Mouse (Mus musculus): ENCODE results near the gene Slc29a1. TPM values are rescaled to one million over a fixed set of nuclear protein-coding genes. Genes with fewer than 3 reads are reported as not detected.

The Slc29a1 gene
- polyA plus RNA-seq, 1 experiment from 2014 or later, result 96.5 TPM

DNA sequence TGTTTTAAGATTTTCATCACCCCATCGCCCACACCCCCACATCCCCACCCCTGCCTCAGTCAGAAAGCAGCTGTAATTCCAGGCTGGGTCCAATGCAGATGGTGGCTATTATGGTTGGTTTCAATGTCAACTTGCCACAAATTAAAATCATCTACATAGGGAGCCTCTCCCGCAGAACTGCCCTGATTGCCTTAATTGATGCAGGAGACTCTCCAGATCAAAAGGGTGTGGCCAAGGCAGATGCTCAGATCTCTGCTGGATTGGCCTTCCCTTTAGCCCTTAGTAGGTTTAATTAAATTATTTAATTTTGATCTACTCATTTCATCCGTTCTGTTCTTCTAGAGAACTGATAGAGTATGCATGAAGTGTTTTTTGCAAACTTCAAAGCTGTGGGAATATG lies 3.6 kb upstream of the Slc29a1 start:
- Histone ChIP-seq H3K4me1 (ENCODE audit: control insufficient read depth, insufficient read depth, low read length) (peaks cover 12% of the 10 kb centered on the region), H3K36me3 (ENCODE audit: control insufficient read depth, insufficient read depth, low read length) (no peaks in the 10 kb centered on the region), H3K9ac (ENCODE audit: low read depth, low read length) (no peak overlapping the region), H3K4me2 (ENCODE audit: low read depth, low read length) (no peak overlapping the region), H3K27me3 (replicated peaks; ENCODE audit: control insufficient read depth, insufficient read depth, low read length) (peaks cover 28% of the 10 kb centered on the region), H3K9me3 (ENCODE audit: control insufficient read depth, low read length) (no peaks in the 10 kb centered on the region), H3K27ac (replicated peaks; ENCODE audit: low read depth, low read length) (no peak overlapping the region), H3K4me3 (ENCODE audit: low read depth, low read length) (no peak overlapping the region)
- DNase-seq (ENCODE audit: low spot score) (no peak), ATAC-seq (ENCODE audit: low read depth) (no peak)
- WGBS, result 67% methylated on average over 3 of the region's 3 CpGs

DNA sequence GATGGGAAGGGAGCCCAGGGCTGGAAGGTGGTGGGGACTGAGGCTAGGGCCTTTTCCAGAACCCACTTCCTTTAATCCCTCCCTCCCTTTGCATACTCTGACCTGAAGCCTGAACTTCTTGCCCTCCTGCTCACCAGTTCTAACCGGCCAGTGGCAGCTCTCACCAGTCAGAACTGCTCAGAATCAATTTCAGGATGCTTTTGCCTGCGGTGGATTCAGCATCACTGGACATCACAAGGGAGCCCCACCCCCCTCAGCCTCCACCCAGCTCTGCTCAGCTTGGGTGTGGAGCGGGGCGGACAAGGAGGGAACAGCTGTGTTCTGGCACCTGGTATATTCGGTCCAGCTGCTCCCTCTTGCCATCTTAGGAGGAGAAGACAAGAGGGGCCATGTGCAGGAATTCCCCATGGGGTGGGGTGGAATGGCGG lies 2.5 kb upstream of the Slc29a1 start, which contains the start of gene Mymx:
TSS of gene Mymx (minus strand) at position 226 of the 428 bp plus-strand sequence.
- Histone ChIP-seq H3K36me3 (ENCODE audit: control insufficient read depth, insufficient read depth, low read length) (no peaks in the 10 kb centered on the region), H3K4me3 (ENCODE audit: low read depth, low read length) (no peak within 1 kb of the TSS), H3K9ac (ENCODE audit: low read depth, low read length) (peak within 1 kb of the TSS; percentile 51), H3K4me2 (ENCODE audit: low read depth, low read length) (0 out of 2 replicates have a peak within 1 kb of the TSS, but pooled peaks have one; percentile 12), H3K4me1 (ENCODE audit: control insufficient read depth, insufficient read depth, low read length) (peaks cover 15% of the 10 kb centered on the region), H3K27ac (replicated peaks; ENCODE audit: low read depth, low read length) (no peak within 1 kb of the TSS; the same call in 1 of the 2 replicates), H3K27me3 (replicated peaks; ENCODE audit: control insufficient read depth, insufficient read depth, low read length) (peaks cover 28% of the 10 kb centered on the region), H3K9me3 (ENCODE audit: control insufficient read depth, low read length) (no peaks in the 10 kb centered on the region)
- WGBS, result 25% methylated on average over 6 of the region's 6 CpGs
- ATAC-seq (ENCODE audit: low read depth) (peak; percentile 66), DNase-seq (ENCODE audit: low spot score) (peak; percentile 75)

DNA sequence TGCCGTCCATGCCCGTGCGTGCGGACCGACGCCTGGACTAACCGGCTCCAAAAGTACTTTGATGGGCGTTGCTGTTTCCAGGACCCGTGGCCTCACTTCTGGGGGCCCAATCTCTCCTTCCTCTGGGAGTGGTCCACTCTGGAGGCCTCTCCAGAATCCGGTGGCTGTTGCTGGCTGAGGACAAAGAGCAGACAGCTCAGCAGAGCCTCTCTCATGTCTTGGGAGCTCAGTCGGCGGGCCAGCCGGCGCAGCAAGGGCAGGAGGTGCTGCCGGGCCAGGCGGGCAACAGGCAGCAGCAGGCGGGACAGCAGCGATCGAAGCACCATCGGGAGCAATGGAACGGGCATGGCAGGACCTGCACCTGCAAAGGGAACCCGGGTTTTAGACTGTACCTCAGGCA lies 1.9 kb upstream of the Slc29a1 start:
- no peaks in the 10 kb centered on the region for H3K36me3 ChIP-seq (ENCODE audit: control insufficient read depth, insufficient read depth, low read length)
- 24% methylated on average over 22 of the region's 22 CpGs for WGBS
- H3K4me1 ChIP-seq (ENCODE audit: control insufficient read depth, insufficient read depth, low read length), result peaks cover 19% of the 10 kb centered on the region
- no peak for ATAC-seq (ENCODE audit: low read depth)
- no peaks in the 10 kb centered on the region for H3K9me3 ChIP-seq (ENCODE audit: control insufficient read depth, low read length)
- peak overlapping the region; percentile 51 for H3K9ac ChIP-seq (ENCODE audit: low read depth, low read length)
- no peak for DNase-seq (ENCODE audit: low spot score)
- peaks cover 28% of the 10 kb centered on the region for H3K27me3 ChIP-seq (replicated peaks; ENCODE audit: control insufficient read depth, insufficient read depth, low read length)
- no peak overlapping the region; the same call in 1 of the 2 replicates for H3K27ac ChIP-seq (replicated peaks; ENCODE audit: low read depth, low read length)
- no peak overlapping the region for H3K4me3 ChIP-seq (ENCODE audit: low read depth, low read length)
- 0 out of 2 replicates have a peak overlapping the region, but pooled peaks have one; percentile 12 for H3K4me2 ChIP-seq (ENCODE audit: low read depth, low read length)

DNA sequence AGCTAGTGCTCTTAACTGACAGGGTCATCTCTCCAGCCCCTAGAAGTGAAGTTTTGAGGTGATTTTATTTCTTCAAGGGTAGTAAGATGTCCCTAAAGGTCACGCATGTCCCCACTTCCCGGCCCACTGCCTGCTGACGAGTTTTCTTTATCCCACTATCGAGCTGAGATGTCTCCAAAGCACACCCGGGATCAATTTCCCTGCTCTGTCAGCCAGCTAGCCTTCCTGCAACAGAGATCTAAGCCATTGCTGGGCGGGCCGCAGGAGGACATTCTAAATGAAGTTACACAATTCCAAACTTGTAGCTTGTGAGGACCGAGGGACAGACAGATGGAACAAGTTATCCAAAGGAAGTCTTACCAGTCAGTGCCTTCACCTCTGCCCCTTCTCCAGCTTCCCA lies 861 bp upstream of the Slc29a1 start:
- no peak for DNase-seq (ENCODE audit: low spot score)
- Histone ChIP-seq H3K4me3 (ENCODE audit: low read depth, low read length) (peak overlapping the region; percentile 34; the same call in 1 of the 2 replicates), H3K36me3 (ENCODE audit: control insufficient read depth, insufficient read depth, low read length) (no peaks in the 10 kb centered on the region), H3K27me3 (replicated peaks; ENCODE audit: control insufficient read depth, insufficient read depth, low read length) (peaks cover 28% of the 10 kb centered on the region), H3K4me1 (ENCODE audit: control insufficient read depth, insufficient read depth, low read length) (peaks cover 21% of the 10 kb centered on the region), H3K9ac (ENCODE audit: low read depth, low read length) (no peak overlapping the region; the same call in 1 of the 2 replicates), H3K27ac (replicated peaks; ENCODE audit: low read depth, low read length) (no peak overlapping the region), H3K4me2 (ENCODE audit: low read depth, low read length) (peak overlapping the region; percentile 64; the same call in 1 of the 2 replicates), H3K9me3 (ENCODE audit: control insufficient read depth, low read length) (no peaks in the 10 kb centered on the region)
- no peak for ATAC-seq (ENCODE audit: low read depth)
- WGBS, result 43% methylated on average over 8 of the region's 8 CpGs

DNA sequence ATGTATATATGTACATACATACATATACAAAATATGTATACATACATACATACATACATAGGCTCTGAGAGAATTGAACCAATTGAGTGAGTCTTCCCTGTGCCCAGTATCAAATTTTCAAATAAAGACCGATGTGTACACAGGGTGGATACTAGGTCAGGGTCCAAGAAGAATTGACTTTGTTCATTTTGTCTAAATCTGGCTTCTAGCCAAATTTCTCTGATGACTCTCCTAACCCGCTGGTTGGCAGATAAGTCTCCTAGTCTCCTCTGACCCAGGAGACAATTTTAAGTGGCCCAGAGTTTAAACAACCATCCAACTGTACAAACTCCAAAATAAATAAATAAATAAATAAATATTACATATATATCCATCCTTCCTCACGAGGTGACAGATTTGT lies 515 bp downstream of the Slc29a1 start:
- Histone ChIP-seq H3K9me3 (ENCODE audit: control insufficient read depth, low read length) (no peaks in the 10 kb centered on the region), H3K4me3 (ENCODE audit: low read depth, low read length) (peak overlapping the region; percentile 34; the same call in 1 of the 2 replicates), H3K9ac (ENCODE audit: low read depth, low read length) (no peak overlapping the region), H3K4me1 (ENCODE audit: control insufficient read depth, insufficient read depth, low read length) (peaks cover 32% of the 10 kb centered on the region), H3K36me3 (ENCODE audit: control insufficient read depth, insufficient read depth, low read length) (no peaks in the 10 kb centered on the region), H3K4me2 (ENCODE audit: low read depth, low read length) (peak overlapping the region; percentile 64), H3K27ac (replicated peaks; ENCODE audit: low read depth, low read length) (no peak overlapping the region), H3K27me3 (replicated peaks; ENCODE audit: control insufficient read depth, insufficient read depth, low read length) (peaks cover 32% of the 10 kb centered on the region)
- no peak for DNase-seq (ENCODE audit: low spot score)
- 48% methylated on average over 3 of the region's 3 CpGs for WGBS
- no peak for ATAC-seq (ENCODE audit: low read depth)

DNA sequence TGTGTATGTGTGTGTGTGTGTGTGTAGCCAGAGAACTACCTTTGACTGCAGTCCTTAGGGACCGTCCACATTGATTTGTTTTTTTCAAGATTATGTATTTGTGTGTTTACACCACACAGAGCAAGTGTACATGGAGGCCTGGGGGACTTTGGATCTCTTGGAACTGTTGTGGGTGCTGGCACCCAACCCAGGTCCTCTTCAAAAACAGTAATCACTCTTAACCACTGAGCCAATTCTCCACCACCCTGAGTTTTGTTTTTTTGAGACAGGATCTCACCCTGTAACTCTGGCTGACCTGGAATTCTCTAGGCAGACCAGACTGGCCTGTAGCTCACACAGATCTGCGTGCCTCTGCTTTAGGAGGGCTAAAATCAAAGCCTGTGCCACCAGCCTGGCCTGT lies 1.0 kb downstream of the Slc29a1 start:
- Histone ChIP-seq H3K27me3 (replicated peaks; ENCODE audit: control insufficient read depth, insufficient read depth, low read length) (peaks cover 32% of the 10 kb centered on the region), H3K4me1 (ENCODE audit: control insufficient read depth, insufficient read depth, low read length) (peaks cover 37% of the 10 kb centered on the region), H3K9ac (ENCODE audit: low read depth, low read length) (no peak overlapping the region), H3K4me3 (ENCODE audit: low read depth, low read length) (no peak overlapping the region), H3K9me3 (ENCODE audit: control insufficient read depth, low read length) (no peaks in the 10 kb centered on the region), H3K27ac (replicated peaks; ENCODE audit: low read depth, low read length) (no peak overlapping the region), H3K4me2 (ENCODE audit: low read depth, low read length) (no peak overlapping the region), H3K36me3 (ENCODE audit: control insufficient read depth, insufficient read depth, low read length) (no peaks in the 10 kb centered on the region)
- DNase-seq (ENCODE audit: low spot score) (no peak), ATAC-seq (ENCODE audit: low read depth) (no peak)
- 89% methylated on average over 2 of the region's 2 CpGs for WGBS

DNA sequence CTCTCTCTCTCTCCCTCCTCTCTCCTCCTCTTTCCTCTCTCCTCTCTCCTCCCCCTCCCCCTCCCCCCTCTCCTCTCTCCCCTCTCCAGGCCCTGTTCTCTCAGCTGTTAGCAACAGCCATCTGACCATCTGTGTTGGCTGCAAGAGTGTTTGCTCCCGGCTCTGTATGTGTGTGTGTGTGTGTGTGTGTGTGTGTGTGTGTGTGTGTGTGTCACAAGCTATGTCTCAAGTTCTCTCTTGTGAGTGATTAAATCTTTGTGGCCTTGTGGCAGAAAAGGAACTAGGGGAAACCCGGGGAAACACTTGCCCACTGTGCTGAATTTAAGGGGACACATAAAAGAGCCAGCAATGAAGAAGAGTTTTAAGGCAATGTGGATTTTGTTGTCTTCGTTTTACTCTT lies 1.6 kb downstream of the Slc29a1 start:
- H3K27me3 ChIP-seq (replicated peaks; ENCODE audit: control insufficient read depth, insufficient read depth, low read length), result peaks cover 32% of the 10 kb centered on the region
- H3K9ac ChIP-seq (ENCODE audit: low read depth, low read length), result no peak overlapping the region
- peak; percentile 75 for DNase-seq (ENCODE audit: low spot score)
- no peaks in the 10 kb centered on the region for H3K9me3 ChIP-seq (ENCODE audit: control insufficient read depth, low read length)
- H3K4me3 ChIP-seq (ENCODE audit: low read depth, low read length), result no peak overlapping the region
- no peak overlapping the region for H3K4me2 ChIP-seq (ENCODE audit: low read depth, low read length)
- ATAC-seq (ENCODE audit: low read depth), result no peak
- WGBS, result 32% methylated on average over 3 of the region's 3 CpGs
- no peak overlapping the region for H3K27ac ChIP-seq (replicated peaks; ENCODE audit: low read depth, low read length)
- H3K4me1 ChIP-seq (ENCODE audit: control insufficient read depth, insufficient read depth, low read length), result peaks cover 41% of the 10 kb centered on the region
- no peaks in the 10 kb centered on the region for H3K36me3 ChIP-seq (ENCODE audit: control insufficient read depth, insufficient read depth, low read length)

DNA sequence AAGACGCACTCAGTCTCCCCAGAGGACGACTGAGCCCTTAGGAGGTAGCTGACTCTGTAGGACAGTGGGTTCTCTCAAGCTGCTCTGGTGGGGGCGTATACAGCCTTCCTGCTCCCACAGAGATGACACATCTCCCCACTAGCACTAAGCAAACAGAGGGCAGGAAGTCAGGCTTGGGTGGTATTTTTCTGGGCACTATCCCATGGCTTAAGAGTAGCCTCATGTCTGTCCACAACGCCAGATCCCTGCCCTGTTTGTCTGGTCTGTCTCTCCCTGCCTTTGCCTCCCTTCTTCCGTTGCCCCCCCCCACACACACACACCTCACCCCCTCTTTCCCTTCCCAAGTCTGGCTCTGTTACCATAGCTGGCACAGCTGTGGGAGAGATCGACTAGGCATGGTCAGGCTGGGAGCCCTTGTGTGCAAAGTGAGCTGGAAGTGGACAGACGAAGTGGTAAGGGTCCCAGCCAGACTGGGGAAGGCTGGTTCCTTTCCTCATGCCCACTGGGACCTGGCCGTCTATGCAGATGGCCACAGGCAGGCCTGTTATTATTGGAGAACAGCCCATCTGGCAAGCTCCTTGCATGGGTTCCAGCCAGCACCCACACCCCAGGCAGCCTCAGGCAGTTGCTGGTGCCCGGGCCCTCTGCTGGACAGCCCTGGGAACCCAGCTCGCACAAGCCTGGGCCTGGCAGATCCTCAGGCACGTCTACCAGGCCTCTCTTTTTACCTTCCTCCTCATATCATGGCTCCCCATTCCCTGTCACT lies 2.6 kb downstream of the Slc29a1 start:
- peak; percentile 66 for DNase-seq (ENCODE audit: low spot score)
- no peak overlapping the region; the same call in 1 of the 2 replicates for H3K27ac ChIP-seq (replicated peaks; ENCODE audit: low read depth, low read length)
- H3K36me3 ChIP-seq (ENCODE audit: control insufficient read depth, insufficient read depth, low read length), result no peaks in the 10 kb centered on the region
- no peak overlapping the region for H3K4me3 ChIP-seq (ENCODE audit: low read depth, low read length)
- ATAC-seq (ENCODE audit: low read depth), result peak; percentile 60
- WGBS, result 32% methylated on average over 10 of the region's 11 CpGs
- 0 out of 2 replicates have a peak overlapping the region, but pooled peaks have one; percentile 3 for H3K4me2 ChIP-seq (ENCODE audit: low read depth, low read length)
- peaks cover 25% of the 10 kb centered on the region for H3K27me3 ChIP-seq (replicated peaks; ENCODE audit: control insufficient read depth, insufficient read depth, low read length)
- H3K9me3 ChIP-seq (ENCODE audit: control insufficient read depth, low read length), result no peaks in the 10 kb centered on the region
- peaks cover 48% of the 10 kb centered on the region for H3K4me1 ChIP-seq (ENCODE audit: control insufficient read depth, insufficient read depth, low read length)
- H3K9ac ChIP-seq (ENCODE audit: low read depth, low read length), result no peak overlapping the region

Measured in embryonic facial prominence, embryonic 14.5 days (tissue).